Mouse (Mus musculus) thymus, postnatal 4 days (tissue): ENCODE measurements around the gene Numbl.

Experiments used
- DNase-seq: peaks from one replicate; pipeline ENCODE4 v3.0.0; 2021

Numbl gene

DNA sequence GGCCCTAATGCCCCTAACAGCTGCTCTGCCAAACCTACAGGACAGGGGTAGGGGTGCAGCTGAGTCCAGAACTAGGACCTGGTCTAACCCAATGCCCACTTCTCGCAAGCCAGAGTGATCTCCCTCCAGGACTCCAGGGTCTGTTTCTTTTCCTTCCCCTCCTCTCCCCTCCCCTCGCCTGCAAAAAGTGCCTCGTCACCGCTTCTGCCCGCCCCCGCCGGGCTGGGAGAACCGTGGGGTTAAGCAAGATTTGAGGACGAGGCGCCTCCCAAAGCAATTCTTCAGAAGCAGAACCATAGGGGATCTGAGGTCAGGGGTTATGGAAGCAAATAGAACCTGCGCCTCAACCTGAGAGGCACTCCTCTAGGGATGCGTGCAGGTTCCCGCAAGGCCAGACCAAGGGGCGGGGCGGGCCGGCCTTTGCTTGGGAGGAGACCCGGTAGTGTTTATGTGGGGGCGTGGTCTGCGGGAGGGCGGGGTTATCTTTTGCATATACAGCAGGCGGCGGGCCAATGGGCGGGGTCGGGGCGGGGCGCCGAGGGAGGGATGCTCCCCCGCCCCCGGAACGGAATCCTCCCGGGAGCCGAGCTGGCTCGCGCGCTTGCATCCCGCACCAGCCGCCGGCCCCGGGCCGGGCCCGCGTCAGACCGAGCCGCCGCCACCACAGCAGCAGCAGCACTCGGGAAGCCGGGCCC is at the start of gene Numbl:
Gene Numbl (plus strand): TSS at position 229 of the 695 bp plus-strand sequence.
- peak; percentile 96 for DNase-seq

DNA sequence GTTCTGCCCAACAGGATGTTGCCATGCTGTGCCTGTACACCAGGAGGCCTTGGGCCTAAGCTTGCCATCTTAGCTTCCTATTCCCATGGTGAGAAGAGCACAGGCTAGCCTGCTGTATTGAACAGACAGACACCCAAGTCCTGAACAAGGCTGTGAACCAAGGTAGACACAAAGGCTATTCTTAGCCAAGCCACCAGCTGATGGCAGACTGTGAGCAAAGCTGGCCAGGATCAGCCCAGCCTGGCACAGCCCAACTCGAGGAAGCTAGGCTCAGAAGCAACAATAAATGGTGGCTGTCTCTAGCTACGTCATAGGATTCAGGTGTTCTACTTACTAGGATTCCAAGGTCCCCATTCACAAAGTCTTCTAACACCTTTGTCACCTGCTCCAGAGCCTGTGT is 45.6 kb upstream of the Numbl start:
- DNase-seq = no peak

DNA sequence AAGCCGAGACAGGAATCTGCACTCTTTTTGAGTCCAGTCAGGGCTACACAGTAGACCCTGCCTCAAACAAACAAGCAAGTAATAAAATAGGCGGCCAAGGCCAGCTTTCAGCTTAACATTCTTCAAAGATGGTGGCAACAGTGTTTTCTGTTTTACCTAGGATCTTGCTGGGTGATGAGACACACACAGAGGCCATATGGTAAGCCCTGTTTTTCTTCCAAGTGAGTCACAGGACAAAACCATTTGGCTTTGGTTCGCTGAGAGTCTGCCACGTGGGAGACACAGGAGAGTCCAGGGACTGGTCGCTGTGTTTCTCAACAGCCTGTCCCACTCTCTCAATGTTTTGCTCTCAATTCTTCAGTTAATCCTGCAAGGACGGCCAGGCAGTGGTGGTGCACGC is 39.6 kb upstream of the Numbl start:
- DNase-seq = no peak

GRCm38 (mm10) chr7:27219937-27220336 is 38.3 kb upstream of the Numbl start:
- DNase-seq = no peak

DNA sequence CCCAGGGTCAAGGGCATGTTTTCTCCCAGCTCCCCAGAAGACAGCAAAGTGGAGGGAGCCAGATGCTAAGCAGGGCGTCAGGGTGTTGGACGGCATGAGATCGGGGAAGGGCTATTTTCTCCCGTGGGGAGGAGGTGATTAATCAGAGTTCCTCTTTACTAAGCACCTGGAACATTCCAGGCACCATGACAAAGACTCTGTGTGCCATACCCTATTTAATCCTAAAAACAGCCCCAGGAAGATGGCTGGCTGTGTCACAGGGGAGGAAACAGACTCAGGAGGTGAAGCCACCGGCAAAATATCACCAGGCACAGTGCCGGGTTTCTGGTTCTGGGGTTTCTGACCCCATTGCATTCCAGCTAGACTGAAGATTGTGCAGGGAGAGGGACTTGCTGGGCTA is 36.3 kb upstream of the Numbl start:
- DNase-seq = no peak

DNA sequence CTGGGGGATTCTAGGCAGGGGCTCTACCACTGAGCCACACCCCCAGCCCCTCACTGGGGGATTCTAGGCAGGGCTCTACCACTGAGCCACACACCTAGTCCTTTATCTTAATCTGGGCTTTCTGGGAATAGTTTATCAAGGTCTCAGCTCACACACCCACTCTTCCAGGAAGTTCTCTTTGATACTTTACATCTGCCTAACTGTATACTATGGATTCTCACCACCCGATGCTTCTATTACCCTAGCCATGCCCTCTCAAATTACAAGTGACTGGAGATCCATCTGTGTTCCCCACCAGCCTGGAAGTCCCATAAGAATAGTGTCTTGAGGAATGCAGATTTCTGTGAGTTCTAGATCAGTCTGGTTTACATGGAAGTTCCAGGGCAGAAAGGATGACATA is 35.7 kb upstream of the Numbl start:
- no peak for DNase-seq

DNA sequence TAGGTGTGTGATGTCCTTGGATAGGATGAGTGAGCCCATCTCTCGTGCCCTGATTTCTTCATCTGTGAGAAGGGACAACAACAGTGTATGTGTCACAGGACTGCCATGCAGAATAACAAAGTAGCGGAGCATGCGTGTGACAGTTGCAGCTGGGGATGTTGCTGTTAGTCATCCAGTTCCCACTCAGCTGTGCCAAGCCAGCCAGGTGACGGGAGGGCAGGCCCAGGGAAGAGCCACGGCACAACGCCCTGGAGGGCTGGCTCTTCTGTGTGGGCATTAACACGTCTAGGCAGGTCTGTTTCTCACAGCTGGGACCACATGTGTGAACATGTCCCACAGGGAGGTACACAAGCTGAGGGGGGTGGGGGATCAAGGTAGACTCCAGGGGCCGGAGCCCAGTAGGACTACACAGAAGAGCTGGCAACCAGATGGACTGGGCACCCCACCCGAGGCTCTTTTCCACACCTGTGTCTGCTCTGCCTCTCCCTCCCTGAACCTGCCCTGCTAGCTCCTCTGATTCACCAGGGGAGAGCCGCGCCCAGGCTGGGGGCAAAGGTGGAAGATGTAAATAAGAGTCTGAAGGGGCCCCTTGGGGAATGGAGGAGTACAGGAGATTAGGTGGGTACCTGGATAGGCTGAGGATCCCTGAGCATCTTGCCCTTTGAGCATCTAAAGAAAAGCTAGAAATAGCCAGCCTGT is 33.2 kb upstream of the Numbl start:
- DNase-seq = no peak

DNA sequence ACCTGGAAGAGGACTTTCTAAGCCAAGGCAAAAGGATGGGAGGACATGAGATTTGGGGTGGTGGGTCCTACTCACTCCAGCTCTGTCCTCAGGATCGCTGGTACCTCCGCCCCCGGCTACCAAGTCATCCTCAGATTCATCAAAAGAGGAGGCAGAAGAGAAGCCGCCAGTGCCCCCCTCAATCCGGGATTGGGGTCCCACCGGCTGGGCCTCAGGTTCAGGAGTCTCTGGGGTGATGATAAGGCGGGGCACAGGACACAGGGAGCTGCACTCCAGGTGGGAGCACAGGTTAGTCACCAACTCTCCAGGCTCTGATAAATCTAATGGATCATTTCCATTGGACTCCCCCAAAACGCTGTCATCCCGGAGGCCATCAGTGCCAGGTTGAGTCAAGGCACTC is 31.0 kb upstream of the Numbl start:
- no peak for DNase-seq

DNA sequence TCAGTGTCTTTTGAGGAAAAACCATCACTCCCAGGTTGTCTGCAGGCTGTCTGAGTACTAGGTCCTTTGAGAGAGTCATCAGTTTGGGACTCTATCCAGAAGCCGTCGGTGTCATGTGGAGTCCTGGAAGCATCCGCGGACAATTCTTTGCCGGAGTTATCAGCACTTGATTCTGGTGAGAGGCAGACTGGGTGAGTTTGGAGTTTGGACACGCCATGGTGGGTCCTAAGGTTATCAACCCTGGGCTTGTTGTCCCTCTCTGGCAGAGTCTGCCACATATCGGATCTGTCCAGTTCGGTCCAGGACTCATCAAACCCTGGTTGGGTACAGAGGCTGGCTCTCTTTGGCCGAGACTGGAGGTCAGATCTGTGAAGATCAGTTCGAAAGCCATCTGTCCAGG is 30.6 kb upstream of the Numbl start:
- no peak for DNase-seq

DNA sequence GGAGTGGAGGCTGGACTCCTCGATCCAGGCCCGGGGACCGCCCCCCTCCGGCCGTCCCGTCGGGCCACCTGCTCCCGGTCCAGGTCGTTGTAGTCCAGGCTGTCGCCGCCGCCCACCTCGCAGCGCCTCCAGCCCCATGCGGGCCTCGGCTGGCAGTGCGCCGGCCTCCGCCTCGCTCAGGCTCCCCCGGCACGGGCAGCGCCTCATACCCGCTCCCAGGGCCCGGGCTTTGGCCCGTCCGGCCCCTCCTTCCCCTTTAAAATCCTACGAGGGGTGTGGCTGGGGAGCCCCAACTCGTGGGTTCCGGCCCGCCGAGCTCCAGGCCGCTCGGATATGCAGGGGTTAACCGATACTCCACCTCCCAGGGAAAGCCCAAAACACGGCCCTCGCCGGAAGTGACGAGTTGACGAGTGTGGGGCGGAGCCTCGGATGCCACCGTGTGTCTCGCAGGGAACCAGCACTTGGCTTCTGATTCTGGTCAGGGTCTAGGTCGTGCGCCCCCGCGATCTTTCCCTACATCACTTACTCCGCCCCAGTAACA is 29.9 kb upstream of the Numbl start, which contains the start of gene Itpkc:
Gene Itpkc (minus strand): TSS at position 381 of the 541 bp plus-strand sequence.
- DNase-seq = peak; percentile 91

GRCm38 (mm10) chr7:27228865-27229264 is 29.4 kb upstream of the Numbl start:
- DNase-seq = no peak

GRCm38 (mm10) chr7:27230781-27231180 is 27.5 kb upstream of the Numbl start:
- peak; percentile 50 for DNase-seq

- no peak for DNase-seq
Measured at GRCm38 (mm10) chr7:27231693-27232331, 26.4 kb upstream of the Numbl start.

DNA sequence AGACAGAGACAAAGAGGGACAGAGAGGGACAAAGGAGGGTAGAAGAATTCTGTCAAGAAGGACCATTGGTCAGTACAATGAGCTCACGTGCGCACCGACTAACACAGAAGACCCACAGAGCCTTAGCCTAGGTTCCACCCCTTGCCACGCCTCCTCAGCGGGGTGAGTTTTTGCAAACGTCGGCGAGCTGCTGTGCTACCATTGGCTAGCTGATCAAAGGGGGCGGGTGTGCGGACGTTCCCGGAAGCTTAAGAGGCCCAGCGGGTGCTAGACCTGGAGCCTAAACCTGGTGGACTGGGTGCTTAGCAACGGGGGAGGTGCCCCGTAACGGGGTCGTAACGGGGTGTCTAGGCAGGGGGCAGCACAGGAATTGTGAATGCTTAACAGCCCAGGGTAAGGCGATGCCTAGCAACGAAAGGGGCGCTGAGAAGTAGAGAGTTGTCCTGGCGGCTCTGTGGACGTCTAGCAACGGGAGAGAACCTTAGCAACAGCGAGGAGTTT is 25.4 kb upstream of the Numbl start, which contains the start of gene Coq8b:
Gene Coq8b (plus strand): TSS at position 243 of the 501 bp plus-strand sequence.
- DNase-seq = peak; percentile 94

GRCm38 (mm10) chr7:27233300-27233699 is 24.9 kb upstream of the Numbl start:
- DNase-seq = peak; percentile 32

- no peak for DNase-seq
Measured at GRCm38 (mm10) chr7:27235726-27236125, 22.5 kb upstream of the Numbl start.

- no peak for DNase-seq
Measured at GRCm38 (mm10) chr7:27237527-27237926, 20.7 kb upstream of the Numbl start.

DNA sequence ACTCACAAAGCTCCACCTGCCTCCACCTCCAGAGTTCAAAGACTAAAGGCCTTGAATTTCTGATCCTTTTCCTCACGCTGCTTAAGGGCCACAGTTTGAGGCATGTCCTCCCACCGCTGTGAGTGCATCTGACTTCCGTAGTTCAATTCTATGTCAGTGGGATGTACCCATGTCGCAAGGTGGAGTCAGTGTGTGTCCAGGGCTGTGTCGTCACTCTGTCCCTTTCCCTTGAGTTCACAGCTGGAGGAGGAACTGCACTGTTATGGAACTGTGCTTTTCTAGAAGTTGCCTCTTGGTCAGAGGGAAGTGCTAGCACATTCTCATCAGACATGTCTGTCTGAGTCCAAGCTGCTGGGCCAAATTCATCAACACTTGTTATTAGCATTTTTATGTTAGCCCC is 19.7 kb upstream of the Numbl start:
- DNase-seq = no peak

- DNase-seq = no peak
Measured at GRCm38 (mm10) chr7:27243211-27243610, 15.0 kb upstream of the Numbl start.

GRCm38 (mm10) chr7:27244088-27244487 is 14.1 kb upstream of the Numbl start:
- DNase-seq = peak; percentile 65

- peak; percentile 59 for DNase-seq
Measured at GRCm38 (mm10) chr7:27249146-27249545, 9.1 kb upstream of the Numbl start.

- DNase-seq = no peak
Measured at GRCm38 (mm10) chr7:27249928-27250327, 8.3 kb upstream of the Numbl start.

GRCm38 (mm10) chr7:27251946-27252345 is 6.3 kb upstream of the Numbl start:
- DNase-seq = no peak
